Mouse (Mus musculus): ENCODE data around the gene Ifi208. TPM values are rescaled to one million over a fixed set of nuclear protein-coding genes. Genes with fewer than 3 reads are reported as not detected.
"Not testable (repeated sequence)": the region's sequence is repeated elsewhere in the genome, so short reads cannot be mapped to it uniquely, and the experiment has no call there.

The Ifi208 gene
- polyA plus RNA-seq, 1 experiment from 2014 or later = 0.08 TPM

- peak; percentile 28; the same call in 1 of the 2 replicates for ATAC-seq (replicated peaks; ENCODE audit: extremely low read depth, insufficient read depth, low FRiP score)
These were observed 59.7 kb downstream of the Ifi208 start for GRCm38 (mm10) chr1:173733219-173733618.

GRCm38 (mm10) chr1:173735015-173735414 is 61.5 kb downstream of the Ifi208 start:
- not testable (repeated sequence) for H3K4me2 ChIP-seq (ENCODE audit: low read depth, low read length); H3K4me3 ChIP-seq (ENCODE audit: low read length); H3K9ac ChIP-seq (ENCODE audit: low read length); H3K27ac ChIP-seq (ENCODE audit: low read length); H3K27me3 ChIP-seq (ENCODE audit: control insufficient read depth, insufficient read depth, low read length); H3K36me3 ChIP-seq (ENCODE audit: control insufficient read depth, insufficient read depth); H3K9me3 ChIP-seq (replicated peaks; ENCODE audit: control insufficient read depth, low read length); ATAC-seq (replicated peaks; ENCODE audit: extremely low read depth, insufficient read depth, low FRiP score); H3K4me1 ChIP-seq (ENCODE audit: control insufficient read depth, insufficient read depth, low read length)
- 80% methylated on average over 4 of the region's 4 CpGs for WGBS

More at GRCm38 (mm10) chr1:173733219-173733618, 59.7 kb downstream of the Ifi208 start:
- no peaks in the 10 kb centered on the region for H3K36me3 ChIP-seq (ENCODE audit: control insufficient read depth, insufficient read depth)
- no peak overlapping the region for H3K9ac ChIP-seq (ENCODE audit: low read length)
- H3K4me3 ChIP-seq (ENCODE audit: low read length) = no peak overlapping the region
- H3K27ac ChIP-seq (ENCODE audit: low read length) = no peak overlapping the region
- no peaks in the 10 kb centered on the region for H3K27me3 ChIP-seq (ENCODE audit: control insufficient read depth, insufficient read depth, low read length)
- 18% methylated on average over 7 of the region's 7 CpGs for WGBS
- no peak overlapping the region for H3K4me2 ChIP-seq (ENCODE audit: low read depth, low read length)
- H3K4me1 ChIP-seq (ENCODE audit: control insufficient read depth, insufficient read depth, low read length) = no peaks in the 10 kb centered on the region
- H3K9me3 ChIP-seq (replicated peaks; ENCODE audit: control insufficient read depth, low read length) = no peaks in the 10 kb centered on the region

- Histone ChIP-seq H3K9ac (ENCODE audit: low read length) (no peak overlapping the region), H3K4me1 (ENCODE audit: control insufficient read depth, insufficient read depth, low read length) (no peaks in the 10 kb centered on the region), H3K27ac (ENCODE audit: low read length) (no peak overlapping the region), H3K4me3 (ENCODE audit: low read length) (no peak overlapping the region), H3K27me3 (ENCODE audit: control insufficient read depth, insufficient read depth, low read length) (no peaks in the 10 kb centered on the region), H3K36me3 (ENCODE audit: control insufficient read depth, insufficient read depth) (no peaks in the 10 kb centered on the region), H3K9me3 (replicated peaks; ENCODE audit: control insufficient read depth, low read length) (no peaks in the 10 kb centered on the region), H3K4me2 (ENCODE audit: low read depth, low read length) (no peak overlapping the region)
- ATAC-seq (replicated peaks; ENCODE audit: extremely low read depth, insufficient read depth, low FRiP score) = no peak
- 31% methylated on average over 2 of the region's 2 CpGs for WGBS
These were observed 63.5 kb downstream of the Ifi208 start for GRCm38 (mm10) chr1:173736986-173737385.

- Histone ChIP-seq H3K36me3 (ENCODE audit: control insufficient read depth, insufficient read depth) (no peaks in the 10 kb centered on the region), H3K4me3 (ENCODE audit: low read length) (no peak overlapping the region), H3K4me1 (ENCODE audit: control insufficient read depth, insufficient read depth, low read length) (no peaks in the 10 kb centered on the region), H3K27me3 (ENCODE audit: control insufficient read depth, insufficient read depth, low read length) (no peaks in the 10 kb centered on the region), H3K4me2 (ENCODE audit: low read depth, low read length) (no peak overlapping the region), H3K9ac (ENCODE audit: low read length) (no peak overlapping the region), H3K9me3 (replicated peaks; ENCODE audit: control insufficient read depth, low read length) (no peaks in the 10 kb centered on the region), H3K27ac (ENCODE audit: low read length) (no peak overlapping the region)
- ATAC-seq (replicated peaks; ENCODE audit: extremely low read depth, insufficient read depth, low FRiP score) = no peak
These were observed 67.1 kb downstream of the Ifi208 start for GRCm38 (mm10) chr1:173740537-173740936.

- Histone ChIP-seq H3K9ac (ENCODE audit: low read length) (no peak within 1 kb of the TSS), H3K4me1 (ENCODE audit: control insufficient read depth, insufficient read depth, low read length) (no peaks in the 10 kb centered on the region), H3K27me3 (ENCODE audit: control insufficient read depth, insufficient read depth, low read length) (no peaks in the 10 kb centered on the region), H3K9me3 (replicated peaks; ENCODE audit: control insufficient read depth, low read length) (no peaks in the 10 kb centered on the region), H3K4me3 (ENCODE audit: low read length) (no peak within 1 kb of the TSS), H3K27ac (ENCODE audit: low read length) (no peak within 1 kb of the TSS), H3K36me3 (ENCODE audit: control insufficient read depth, insufficient read depth) (no peaks in the 10 kb centered on the region), H3K4me2 (ENCODE audit: low read depth, low read length) (no peak within 1 kb of the TSS)
- no peak for ATAC-seq (replicated peaks; ENCODE audit: extremely low read depth, insufficient read depth, low FRiP score)
- WGBS = 62% methylated on average over 4 of the region's 4 CpGs
These were observed 68.2 kb downstream of the Ifi208 start, which contains the start of gene Ifi207 for GRCm38 (mm10) chr1:173741656-173742055. TSS of gene Ifi207 (minus strand) at chr1:173741747.

GRCm38 (mm10) chr1:173742262-173742661 is 68.8 kb downstream of the Ifi208 start:
- Histone ChIP-seq H3K4me3 (ENCODE audit: low read length) (no peak overlapping the region), H3K9ac (ENCODE audit: low read length) (no peak overlapping the region), H3K4me1 (ENCODE audit: control insufficient read depth, insufficient read depth, low read length) (no peaks in the 10 kb centered on the region), H3K36me3 (ENCODE audit: control insufficient read depth, insufficient read depth) (no peaks in the 10 kb centered on the region), H3K27ac (ENCODE audit: low read length) (no peak overlapping the region), H3K9me3 (replicated peaks; ENCODE audit: control insufficient read depth, low read length) (no peaks in the 10 kb centered on the region), H3K4me2 (ENCODE audit: low read depth, low read length) (no peak overlapping the region), H3K27me3 (ENCODE audit: control insufficient read depth, insufficient read depth, low read length) (no peaks in the 10 kb centered on the region)
- ATAC-seq (replicated peaks; ENCODE audit: extremely low read depth, insufficient read depth, low FRiP score) = no peak
- WGBS = 63% methylated on average over 1 of the region's 1 CpGs

Small RNAs within 50 kb of the gene (microRNA-seq; reads per million reads assigned to microRNA genes)
- gene Gm44339 = not detected

Other genes with a start within 250 kb of the Ifi208 start
- 0.17 and 0.46 TPM in 2 replicates for gene Ifi206, start 182.6 kb upstream of the Ifi208 start, polyA plus RNA-seq (2015; fragmentation: Nextera tagmentation; extraction: Ambion mirVana)
- gene Ifi214, start 137.7 kb upstream of the Ifi208 start, polyA plus RNA-seq (2015; fragmentation: Nextera tagmentation; extraction: Ambion mirVana) = not detected in 2 replicates
- 0.09 and 0.32 TPM in 2 replicates for gene Ifi213, start 74.4 kb upstream of the Ifi208 start, polyA plus RNA-seq (2015; fragmentation: Nextera tagmentation; extraction: Ambion mirVana)
- gene Ifi209, start 42.8 kb upstream of the Ifi208 start, polyA plus RNA-seq (2015; fragmentation: Nextera tagmentation; extraction: Ambion mirVana) = 0.35 and 0.74 TPM in 2 replicates
- gene Ifi207, start 68.1 kb downstream of the Ifi208 start, polyA plus RNA-seq (2015; fragmentation: Nextera tagmentation; extraction: Ambion mirVana) = 0.49 and 0.88 TPM in 2 replicates
- gene Ifi204, start 93.3 kb downstream of the Ifi208 start, polyA plus RNA-seq (2015; fragmentation: Nextera tagmentation; extraction: Ambion mirVana) = 3.1 and 6.9 TPM in 2 replicates
- 2.1 and 4.2 TPM in 2 replicates for gene Ifi211, start 239.4 kb downstream of the Ifi208 start, polyA plus RNA-seq (2015; fragmentation: Nextera tagmentation; extraction: Ambion mirVana)